Mouse (Mus musculus): ENCODE results near the gene Mpdz. TPM values are rescaled to one million over a fixed set of nuclear protein-coding genes. Genes with fewer than 3 reads are reported as not detected.

Gene Mpdz
- 10.1 TPM for polyA plus RNA-seq (2012; fragmentation: generic; extraction: Trizol)

GRCm38 (mm10) chr4:81442078-81442981 lies at the start of gene Mpdz:
TSS of gene Mpdz (minus strand) at chr4:81442815.
- H3K4me2 ChIP-seq (ENCODE audit: low read depth): peak within 1 kb of the TSS; percentile 83
- TF ChIP-seq POLR2AphosphoS2 (IDR thresholded peaks at IDR 0.05; ENCODE audit: insufficient read length, low read depth) (peak; percentile 52), MYOG (IDR thresholded peaks at IDR 0.05; ENCODE audit: control insufficient read depth in 1 of 3, insufficient read depth in 1 of 3, insufficient read length in 2 of 3, low read depth in 2 of 3) (peak in 1 of 3 experiments; percentile 6), POLR2A (IDR thresholded peaks at IDR 0.05; ENCODE audit: insufficient read length, low read depth) (peak; percentile 60), TCF3 (IDR thresholded peaks at IDR 0.05; ENCODE audit: insufficient read length, low read depth) (no peak), REST (IDR thresholded peaks at IDR 0.05; ENCODE audit: insufficient read depth, insufficient read length) (no peak)
- H3K36me3 ChIP-seq (ENCODE audit: control insufficient read depth, insufficient read depth): no peaks in the 10 kb centered on the region
- H3K27me3 ChIP-seq (ENCODE audit: control insufficient read depth, insufficient read depth, insufficient read length): no peaks in the 10 kb centered on the region
- peaks cover 9% of the 10 kb centered on the region for H3K79me2 ChIP-seq (ENCODE audit: control insufficient read depth, insufficient read depth)
- H3K4me3 ChIP-seq: peak within 1 kb of the TSS; percentile 31
- peak within 1 kb of the TSS; percentile 75 for H3ac ChIP-seq (ENCODE audit: control insufficient read depth, insufficient read length)

GRCm38 (mm10) chr4:81490556-81490955 lies 47.9 kb upstream of the Mpdz start:
- no peak overlapping the region for H3ac ChIP-seq (ENCODE audit: control insufficient read depth, insufficient read length)
- no peaks in the 10 kb centered on the region for H3K79me2 ChIP-seq (ENCODE audit: control insufficient read depth, insufficient read depth)
- no peaks in the 10 kb centered on the region for H3K36me3 ChIP-seq (ENCODE audit: control insufficient read depth, insufficient read depth)
- TF ChIP-seq E2F4 (IDR thresholded peaks at IDR 0.05; ENCODE audit: insufficient read depth) (no peak), TCF3 (IDR thresholded peaks at IDR 0.05; ENCODE audit: insufficient read length, low read depth) (no peak)
- no peak overlapping the region for H3K4me2 ChIP-seq (ENCODE audit: low read depth)
- H3K27me3 ChIP-seq (ENCODE audit: control insufficient read depth, insufficient read depth, insufficient read length): no peaks in the 10 kb centered on the region
- no peak overlapping the region for H3K4me3 ChIP-seq

- TF ChIP-seq TCF12 (IDR thresholded peaks at IDR 0.05; ENCODE audit: insufficient read depth, poor library complexity, severe bottlenecking) (no peak), USF1 (IDR thresholded peaks at IDR 0.05; ENCODE audit: low read depth) (no peak), MAX (IDR thresholded peaks at IDR 0.05; ENCODE audit: low read depth) (no peak), POLR2AphosphoS2 (IDR thresholded peaks at IDR 0.05; ENCODE audit: insufficient read length, low read depth) (no peak), REST (IDR thresholded peaks at IDR 0.05; ENCODE audit: insufficient read depth, insufficient read length) (no peak), E2F4 (IDR thresholded peaks at IDR 0.05; ENCODE audit: insufficient read depth) (no peak), MYOG (IDR thresholded peaks at IDR 0.05; ENCODE audit: control insufficient read depth in 1 of 3, insufficient read depth in 1 of 3, insufficient read length in 2 of 3, low read depth in 2 of 3) (no peak)
- H3K36me3 ChIP-seq (ENCODE audit: control insufficient read depth, insufficient read depth): no peaks in the 10 kb centered on the region
- H3K4me3 ChIP-seq: peak overlapping the region; percentile 10
- peak overlapping the region; percentile 80 for H3K4me2 ChIP-seq (ENCODE audit: low read depth)
- no peaks in the 10 kb centered on the region for H3K27me3 ChIP-seq (ENCODE audit: control insufficient read depth, insufficient read depth, insufficient read length)
- H3ac ChIP-seq (ENCODE audit: control insufficient read depth, insufficient read length): no peak overlapping the region
- H3K79me2 ChIP-seq (ENCODE audit: control insufficient read depth, insufficient read depth): no peaks in the 10 kb centered on the region
These were observed 42.0 kb upstream of the Mpdz start for GRCm38 (mm10) chr4:81484603-81485002.

- peak overlapping the region; percentile 80 for H3K4me2 ChIP-seq (ENCODE audit: low read depth)
These were observed 41.4 kb upstream of the Mpdz start for GRCm38 (mm10) chr4:81483887-81484602.

GRCm38 (mm10) chr4:81483159-81483558 lies 40.5 kb upstream of the Mpdz start:
- no peak for TF ChIP-seq TCF12 (IDR thresholded peaks at IDR 0.05; ENCODE audit: insufficient read depth, poor library complexity, severe bottlenecking)
- Histone ChIP-seq H3K79me2 (ENCODE audit: control insufficient read depth, insufficient read depth) (no peaks in the 10 kb centered on the region), H3K4me3 (no peak overlapping the region), H3K36me3 (ENCODE audit: control insufficient read depth, insufficient read depth) (no peaks in the 10 kb centered on the region), H3ac (ENCODE audit: control insufficient read depth, insufficient read length) (no peak overlapping the region), H3K4me2 (ENCODE audit: low read depth) (no peak overlapping the region), H3K27me3 (ENCODE audit: control insufficient read depth, insufficient read depth, insufficient read length) (no peaks in the 10 kb centered on the region)

More at GRCm38 (mm10) chr4:81483887-81484602, 41.4 kb upstream of the Mpdz start:
- Histone ChIP-seq H3ac (ENCODE audit: control insufficient read depth, insufficient read length) (no peak overlapping the region), H3K36me3 (ENCODE audit: control insufficient read depth, insufficient read depth) (no peaks in the 10 kb centered on the region), H3K27me3 (ENCODE audit: control insufficient read depth, insufficient read depth, insufficient read length) (no peaks in the 10 kb centered on the region), H3K4me3 (peak overlapping the region; percentile 10), H3K79me2 (ENCODE audit: control insufficient read depth, insufficient read depth) (no peaks in the 10 kb centered on the region)
- TF ChIP-seq POLR2A (IDR thresholded peaks at IDR 0.05; ENCODE audit: insufficient read length, low read depth) (no peak), MYOD1 (IDR thresholded peaks at IDR 0.05; ENCODE audit: control insufficient read depth in 1 of 3, insufficient read length in 2 of 3, low read depth in 2 of 3) (no peak), TCF3 (IDR thresholded peaks at IDR 0.05; ENCODE audit: insufficient read length, low read depth) (no peak), USF1 (IDR thresholded peaks at IDR 0.05; ENCODE audit: low read depth) (no peak), POLR2AphosphoS2 (IDR thresholded peaks at IDR 0.05; ENCODE audit: insufficient read length, low read depth) (no peak), CEBPB (IDR thresholded peaks at IDR 0.05; ENCODE audit: insufficient read depth, poor library complexity, severe bottlenecking) (no peak), MYOG (IDR thresholded peaks at IDR 0.05; ENCODE audit: control insufficient read depth in 1 of 3, insufficient read depth in 1 of 3, insufficient read length in 2 of 3, low read depth in 2 of 3) (no peak), SRF (IDR thresholded peaks at IDR 0.05; ENCODE audit: control insufficient read depth, insufficient read length, low read depth) (no peak), TCF12 (IDR thresholded peaks at IDR 0.05; ENCODE audit: insufficient read depth, poor library complexity, severe bottlenecking) (no peak), REST (IDR thresholded peaks at IDR 0.05; ENCODE audit: insufficient read depth, insufficient read length) (no peak), MAX (IDR thresholded peaks at IDR 0.05; ENCODE audit: low read depth) (no peak), E2F4 (IDR thresholded peaks at IDR 0.05; ENCODE audit: insufficient read depth) (no peak)

Data from myocyte (in vitro differentiated cells).